Mouse (Mus musculus) activated CD4-positive, CD25-positive, alpha-beta regulatory T cell, adult 4 months (primary cell): Measurements from ENCODE around the gene 2410004B18Rik. TPM values are rescaled to one million over a fixed set of nuclear protein-coding genes. Genes with fewer than 3 reads are reported as not detected.
"Not testable (repeated sequence)": the region's sequence is repeated elsewhere in the genome, so short reads cannot be mapped to it uniquely, and the experiment has no call there.

Source experiments
- ATAC-seq: one replicate; pipeline ENCODE4 v1.8.0; 2017
- polyA plus RNA-seq, 2 experiments: library from polyadenylated mRNA; unstranded; fragments of 100-300 nt; shearing (Covaris generic); gene quantifications; one replicate each; pipeline ENCODE4 v1.2.1; 2017

Gene 2410004B18Rik
- 10 to 100 TPM; 14.2 to 21.6 TPM for polyA plus RNA-seq

GRCm38 (mm10) chr3:145937505-145938404, at the start of gene 2410004B18Rik:
Gene 2410004B18Rik (plus strand): TSS chr3:145938014.
- ATAC-seq: peak; percentile 88

- ATAC-seq: no peak
These were observed 47.3 kb upstream of the 2410004B18Rik start for GRCm38 (mm10) chr3:145890346-145891132.

GRCm38 (mm10) chr3:145892451-145892850, 45.4 kb upstream of the 2410004B18Rik start:
- ATAC-seq: no peak

GRCm38 (mm10) chr3:145894131-145894530, 43.7 kb upstream of the 2410004B18Rik start:
- ATAC-seq: no peak

GRCm38 (mm10) chr3:145897749-145898148, 40.1 kb upstream of the 2410004B18Rik start:
- no peak for ATAC-seq

- no peak for ATAC-seq
These were observed 38.0 kb upstream of the 2410004B18Rik start for GRCm38 (mm10) chr3:145899832-145900231.

- ATAC-seq: no peak
These were observed 34.3 kb upstream of the 2410004B18Rik start for GRCm38 (mm10) chr3:145903530-145903929.

GRCm38 (mm10) chr3:145904850-145905776, 32.7 kb upstream of the 2410004B18Rik start:
- peak; percentile 36 for ATAC-seq

GRCm38 (mm10) chr3:145906582-145906981, 31.2 kb upstream of the 2410004B18Rik start:
- ATAC-seq: no peak

- ATAC-seq: no peak
These were observed 25.3 kb upstream of the 2410004B18Rik start for GRCm38 (mm10) chr3:145912512-145912911.

GRCm38 (mm10) chr3:145913263-145913662, 24.6 kb upstream of the 2410004B18Rik start:
- ATAC-seq: no peak

- ATAC-seq: not testable (repeated sequence)
These were observed 23.9 kb upstream of the 2410004B18Rik start for GRCm38 (mm10) chr3:145913942-145914341.

GRCm38 (mm10) chr3:145916374-145916773, 21.4 kb upstream of the 2410004B18Rik start:
- ATAC-seq: peak; percentile 60

- peak; percentile 81 for ATAC-seq
These were observed 21.0 kb upstream of the 2410004B18Rik start for GRCm38 (mm10) chr3:145916826-145917225.

GRCm38 (mm10) chr3:145922019-145922854, 15.6 kb upstream of the 2410004B18Rik start, which contains the start of gene Bcl10:
Gene Bcl10 (plus strand): TSS chr3:145922804.
- no peak for ATAC-seq

- ATAC-seq: no peak
These were observed 14.8 kb upstream of the 2410004B18Rik start for GRCm38 (mm10) chr3:145922971-145923370.

- ATAC-seq: peak; percentile 90
These were observed 13.8 kb upstream of the 2410004B18Rik start for GRCm38 (mm10) chr3:145923874-145924577.

GRCm38 (mm10) chr3:145924649-145925337, 13.0 kb upstream of the 2410004B18Rik start:
- peak; percentile 28 for ATAC-seq

GRCm38 (mm10) chr3:145925506-145925905, 12.3 kb upstream of the 2410004B18Rik start:
- no peak for ATAC-seq
